Mouse (Mus musculus) lung, embryonic 14.5 days (tissue): ENCODE results near the gene Rffl. TPM values are rescaled to one million over a fixed set of nuclear protein-coding genes. Genes with fewer than 3 reads are reported as not detected.
"Not testable (repeated sequence)": the region's sequence is repeated elsewhere in the genome, so short reads cannot be mapped to it uniquely, and the experiment has no call there.

Experiments used
- ATAC-seq: fragments of 200-750 bp; cut with Nextera tagmentation; 2 replicates; pipeline ENCODE4 v1.8.0; 2017; ENCODE audit warnings: mild to moderate bottlenecking, moderate TSS enrichment, moderate library complexity; ENCODE audit not compliant: insufficient read depth
- DNase-seq: peaks from one replicate; pipeline ENCODE4 v3.0.0-alpha.2; 2015
- H3K27ac ChIP-seq: fragments of 300-500 bp; sonication (generic); 2 replicates; pipeline ENCODE4 v1.5.1; 2014; ENCODE audit warnings: low read depth, mild to moderate bottlenecking, moderate library complexity
- H3K27me3 ChIP-seq: fragments of 300-500 bp; sonication (generic); 2 replicates; pipeline ENCODE4 v1.6.1; 2014; ENCODE audit warnings: low read length, control low read depth; ENCODE audit not compliant: insufficient read depth
- H3K36me3 ChIP-seq: fragments of 300-500 bp; sonication (generic); 2 replicates; pipeline ENCODE4 v1.6.1; 2014; ENCODE audit warnings: control low read depth; ENCODE audit not compliant: insufficient read depth
- H3K4me1 ChIP-seq: fragments of 300-500 bp; sonication (generic); 2 replicates; pipeline ENCODE4 v1.6.1; 2014; ENCODE audit warnings: antibody characterized with exemption, control low read depth; ENCODE audit not compliant: insufficient read depth
- H3K4me2 ChIP-seq: fragments of 300-500 bp; sonication (generic); 2 replicates; pipeline ENCODE4 v1.6.1; 2014; ENCODE audit warnings: mild to moderate bottlenecking
- H3K4me3 ChIP-seq: fragments of 300-500 bp; sonication (generic); 2 replicates; pipeline ENCODE4 v1.5.1; 2014; ENCODE audit warnings: low read depth, low read length
- H3K9ac ChIP-seq: fragments of 300-500 bp; sonication (generic); 2 replicates; pipeline ENCODE4 v1.6.1; 2014
- H3K9me3 ChIP-seq: fragments of 300-500 bp; sonication (generic); 2 replicates; pipeline ENCODE4 v1.6.1; 2016; ENCODE audit warnings: low read depth, low read length, control low read depth
- CTCF ChIP-seq: IDR thresholded peaks from 2 replicates; pipeline ENCODE4 v1.5.1; 2016; ENCODE audit warnings: antibody characterized with exemption, low read depth
- WGBS: fragments of 180-500 bp; shearing (Covaris S2); extraction: QIAGEN DNeasy Blood & Tissue Kit; methylation state at CpG from one replicate; pipeline ENCODE4 v1.1.7; 2014; 5-methylcytosine and 5-hydroxymethylcytosine counted together
- polyA plus RNA-seq: library from polyadenylated mRNA; unstranded; fragments of >200 nt; fragmentation: Nextera tagmentation; extraction: Ambion mirVana; gene quantifications from 2 replicates; pipeline ENCODE4 v1.2.1, GENCODE M21; 2014

Gene Rffl
- polyA plus RNA-seq, 1 experiment from 2014 or later, result 11.7 TPM

DNA sequence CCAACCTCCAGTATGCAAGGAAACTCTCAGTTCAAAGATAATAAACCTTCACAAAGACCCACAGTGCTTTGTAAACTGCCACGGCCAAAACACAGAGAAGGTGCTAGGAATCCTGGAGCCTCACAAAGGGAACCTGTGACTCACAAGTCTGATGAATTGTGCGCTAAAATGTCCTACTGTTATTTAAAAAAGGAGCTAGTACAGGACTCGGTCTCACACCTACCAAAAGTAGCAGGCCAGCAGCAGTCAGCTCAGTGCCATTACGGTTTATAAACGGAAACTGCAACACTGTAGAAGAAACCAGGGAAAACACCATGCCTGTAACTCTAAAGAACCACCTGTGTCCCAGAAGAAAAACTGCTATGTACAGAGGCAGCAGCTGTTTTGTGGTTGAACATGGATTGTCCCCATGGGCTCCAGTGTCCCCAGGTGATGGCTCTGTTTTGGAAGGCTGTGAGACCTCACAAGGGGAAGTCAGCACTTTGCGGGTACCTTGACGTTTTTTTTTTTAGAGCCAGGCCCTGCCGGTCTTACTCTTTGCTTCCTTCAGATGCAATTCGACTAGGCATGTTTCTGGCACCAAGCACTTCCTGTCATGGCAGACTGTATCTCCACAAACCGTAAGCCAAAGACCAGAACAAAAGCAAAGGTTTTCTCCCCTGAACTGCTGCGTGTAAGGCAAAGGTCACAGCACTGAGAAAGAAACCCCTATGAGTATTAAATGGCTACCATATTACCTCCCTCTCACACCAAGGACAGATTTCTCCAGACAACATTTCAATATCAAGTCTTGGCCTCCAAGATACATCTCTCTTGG lies 35.2 kb downstream of the Rffl start:
- DNase-seq (no peak), ATAC-seq (no peak)
- Histone ChIP-seq H3K27me3 (no peaks in the 10 kb centered on the region), H3K4me3 (no peak overlapping the region), H3K9me3 (no peaks in the 10 kb centered on the region), H3K4me1 (no peaks in the 10 kb centered on the region), H3K27ac (no peak overlapping the region), H3K4me2 (no peak overlapping the region), H3K36me3 (no peaks in the 10 kb centered on the region), H3K9ac (no peak overlapping the region)
- no peak for TF ChIP-seq CTCF
- WGBS, result 69% methylated on average over 11 of the region's 11 CpGs

- H3K27me3 ChIP-seq, H3K27ac ChIP-seq, H3K9me3 ChIP-seq, H3K36me3 ChIP-seq, H3K4me1 ChIP-seq, H3K4me2 ChIP-seq, ATAC-seq, DNase-seq, H3K9ac ChIP-seq, H3K4me3 ChIP-seq: not testable (repeated sequence)
- WGBS, result 81% methylated on average over 7 of the region's 7 CpGs
Measured at GRCm38 (mm10) chr11:82834359-82834758, 36.7 kb downstream of the Rffl start.

- no peak for TF ChIP-seq CTCF
- Histone ChIP-seq H3K27me3 (no peaks in the 10 kb centered on the region), H3K9ac (no peak overlapping the region), H3K4me2 (no peak overlapping the region), H3K4me1 (no peaks in the 10 kb centered on the region), H3K27ac (no peak overlapping the region), H3K36me3 (no peaks in the 10 kb centered on the region), H3K9me3 (no peaks in the 10 kb centered on the region), H3K4me3 (no peak overlapping the region)
- 69% methylated on average over 8 of the region's 8 CpGs for WGBS
- DNase-seq (no peak), ATAC-seq (no peak)
Measured at GRCm38 (mm10) chr11:82833929-82834328, 37.1 kb downstream of the Rffl start.

DNA sequence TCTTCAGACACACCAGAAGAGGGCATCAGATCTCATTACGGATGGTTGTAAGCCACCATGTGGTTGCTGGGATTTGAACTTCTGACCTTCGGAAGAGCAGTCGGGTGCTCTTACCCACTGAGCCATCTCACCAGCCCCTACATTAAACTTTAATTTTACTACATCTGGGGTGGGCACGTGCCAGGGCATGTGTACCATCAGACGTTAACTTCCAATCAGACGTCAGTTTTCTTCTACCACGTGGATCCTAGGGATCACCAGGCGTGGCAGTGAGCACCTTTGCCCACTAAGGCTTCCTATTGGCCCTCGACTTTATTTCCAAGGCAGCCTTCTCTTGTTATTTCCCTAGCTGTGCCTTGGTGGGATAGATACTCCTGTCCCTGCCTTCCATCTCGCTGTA lies 38.6 kb downstream of the Rffl start:
- not testable (repeated sequence) for H3K27me3 ChIP-seq, DNase-seq, H3K9me3 ChIP-seq, H3K36me3 ChIP-seq, H3K4me1 ChIP-seq, H3K27ac ChIP-seq, H3K4me2 ChIP-seq, H3K4me3 ChIP-seq, H3K9ac ChIP-seq, ATAC-seq
- WGBS, result 63% methylated on average over 10 of the region's 10 CpGs

DNA sequence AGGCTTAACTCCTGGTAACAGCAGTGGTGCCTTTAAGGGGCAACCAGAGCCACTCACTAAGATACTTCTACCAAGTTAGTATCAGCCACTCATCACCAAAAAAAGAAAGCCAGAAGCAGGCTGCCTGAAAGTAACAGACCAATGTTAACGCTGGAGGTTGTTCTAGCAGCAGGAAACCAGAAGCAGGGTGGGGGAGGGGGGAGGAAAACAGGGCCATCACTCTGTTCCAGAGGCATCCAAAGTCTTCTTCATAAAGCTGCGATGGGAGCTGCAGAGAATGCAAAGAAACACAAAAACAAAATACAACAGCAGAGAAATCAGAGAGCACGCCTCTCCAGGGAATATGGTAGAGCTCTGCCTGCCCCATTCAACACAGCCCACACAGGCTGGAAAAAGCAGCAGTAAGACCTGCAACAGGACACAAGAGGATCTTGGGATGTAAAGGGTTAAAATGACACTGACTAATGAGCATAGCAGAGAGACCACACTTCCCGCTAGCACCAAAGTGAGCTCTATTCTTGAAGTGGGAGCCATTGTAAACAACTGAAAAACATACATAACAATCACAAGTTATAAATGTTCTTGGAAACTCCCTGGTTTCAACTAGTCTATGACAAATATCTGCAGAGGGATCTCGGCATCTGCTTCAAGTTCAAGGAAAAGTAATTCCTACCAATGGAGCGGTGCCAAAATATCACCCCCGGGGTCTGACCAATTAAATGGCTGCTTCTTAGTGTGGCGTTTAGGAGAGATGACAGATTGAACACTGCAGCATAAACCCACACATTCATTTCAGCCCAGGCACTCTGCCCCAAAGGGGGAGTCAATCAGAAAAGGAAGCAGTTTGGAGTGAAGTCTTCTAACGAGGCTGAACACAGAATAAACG lies 39.8 kb downstream of the Rffl start:
- peak; percentile 56; the same call in 1 of the 2 replicates for ATAC-seq
- Histone ChIP-seq H3K9ac (no peak overlapping the region), H3K27me3 (no peaks in the 10 kb centered on the region), H3K9me3 (no peaks in the 10 kb centered on the region), H3K4me3 (no peak overlapping the region), H3K27ac (no peak overlapping the region), H3K4me2 (peak overlapping the region; percentile 40; the same call in 1 of the 2 replicates), H3K4me1 (no peaks in the 10 kb centered on the region), H3K36me3 (no peaks in the 10 kb centered on the region)
- WGBS, result 14% methylated on average over 10 of the region's 10 CpGs
- peak; percentile 64 for DNase-seq
- no peak for TF ChIP-seq CTCF

GRCm38 (mm10) chr11:82826818-82827217 lies 44.2 kb downstream of the Rffl start:
- Histone ChIP-seq H3K36me3 (no peaks in the 10 kb centered on the region), H3K4me1 (no peaks in the 10 kb centered on the region), H3K9me3 (no peaks in the 10 kb centered on the region), H3K9ac (no peak overlapping the region), H3K4me3 (no peak overlapping the region), H3K4me2 (no peak overlapping the region), H3K27me3 (no peaks in the 10 kb centered on the region), H3K27ac (no peak overlapping the region)
- ATAC-seq (no peak), DNase-seq (no peak)
- no peak for TF ChIP-seq CTCF

- H3K27ac ChIP-seq, result no peak overlapping the region
- H3K9me3 ChIP-seq, result no peaks in the 10 kb centered on the region
- ATAC-seq (no peak), DNase-seq (no peak)
- no peak for TF ChIP-seq CTCF
- no peaks in the 10 kb centered on the region for H3K36me3 ChIP-seq
- H3K4me2 ChIP-seq, result no peak overlapping the region
- H3K4me1 ChIP-seq, result no peaks in the 10 kb centered on the region
- H3K4me3 ChIP-seq, result no peak overlapping the region
- no peak overlapping the region for H3K9ac ChIP-seq
- 52% methylated on average over 13 of the region's 13 CpGs for WGBS
- H3K27me3 ChIP-seq, result no peaks in the 10 kb centered on the region
Measured at GRCm38 (mm10) chr11:82820788-82821456, 50.1 kb downstream of the Rffl start.
